Mouse (Mus musculus): ENCODE data around the gene Eif2s3x. TPM values are rescaled to one million over a fixed set of nuclear protein-coding genes. Genes with fewer than 3 reads are reported as not detected.

The Eif2s3x gene
- polyA plus RNA-seq, 1 experiment from 2014 or later, result 110 TPM

DNA sequence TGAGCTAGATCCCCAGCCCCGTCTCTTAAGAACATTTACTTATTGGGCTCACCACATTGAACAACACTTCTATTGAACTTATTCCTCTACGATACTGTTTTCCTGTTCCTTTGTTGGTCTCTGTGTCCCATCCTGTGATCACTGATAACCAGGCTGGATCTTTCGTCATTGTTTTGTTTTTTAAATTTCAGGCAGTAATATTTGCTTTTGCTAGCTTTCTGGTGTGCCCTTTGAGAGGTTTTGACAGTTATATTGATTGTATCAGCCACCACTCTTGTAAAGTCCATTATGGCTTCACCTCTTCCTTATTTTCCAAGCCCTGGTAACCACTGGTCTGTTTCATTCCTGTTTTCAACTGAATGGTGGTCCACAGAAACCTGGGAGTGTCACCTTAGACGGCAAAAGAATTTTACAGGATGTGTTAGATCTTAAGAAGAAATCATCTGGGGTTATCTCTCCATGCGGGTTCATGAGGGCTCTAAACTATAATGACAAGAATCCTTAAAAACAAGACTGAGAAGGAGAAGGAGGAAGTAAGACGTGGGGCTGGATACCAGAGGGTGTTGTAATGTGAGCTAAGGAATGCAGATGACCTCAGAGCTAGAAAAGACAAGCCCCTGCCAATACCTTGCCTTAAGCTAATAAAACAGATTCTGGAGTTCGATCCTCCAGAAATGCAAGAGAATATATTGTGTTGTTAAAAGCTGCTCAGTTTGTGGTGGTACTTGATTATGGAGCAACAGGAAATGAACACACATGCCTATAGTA, 70.5 kb downstream of the Eif2s3x start:
- no peaks in the 10 kb centered on the region for H3K36me3 ChIP-seq (ENCODE audit: control insufficient read depth, insufficient read depth, low read length)
- no peak overlapping the region for H3K9ac ChIP-seq (ENCODE audit: low read depth, low read length)
- peaks cover 23% of the 10 kb centered on the region for H3K27me3 ChIP-seq (replicated peaks; ENCODE audit: control insufficient read depth, insufficient read depth, low read length)
- H3K4me1 ChIP-seq (replicated peaks; ENCODE audit: control insufficient read depth, insufficient read depth, low read length), result no peaks in the 10 kb centered on the region
- DNase-seq (ENCODE audit: low spot score) (no peak), ATAC-seq (replicated peaks; ENCODE audit: low FRiP score) (no peak)
- no peak overlapping the region for H3K27ac ChIP-seq (ENCODE audit: low read depth, low read length)
- 51% methylated on average over 7 of the region's 7 CpGs for WGBS
- H3K4me3 ChIP-seq (ENCODE audit: low read depth, low read length), result no peak overlapping the region
- H3K4me2 ChIP-seq, result no peak overlapping the region
- no peaks in the 10 kb centered on the region for H3K9me3 ChIP-seq (ENCODE audit: control insufficient read depth, low read length)

DNA sequence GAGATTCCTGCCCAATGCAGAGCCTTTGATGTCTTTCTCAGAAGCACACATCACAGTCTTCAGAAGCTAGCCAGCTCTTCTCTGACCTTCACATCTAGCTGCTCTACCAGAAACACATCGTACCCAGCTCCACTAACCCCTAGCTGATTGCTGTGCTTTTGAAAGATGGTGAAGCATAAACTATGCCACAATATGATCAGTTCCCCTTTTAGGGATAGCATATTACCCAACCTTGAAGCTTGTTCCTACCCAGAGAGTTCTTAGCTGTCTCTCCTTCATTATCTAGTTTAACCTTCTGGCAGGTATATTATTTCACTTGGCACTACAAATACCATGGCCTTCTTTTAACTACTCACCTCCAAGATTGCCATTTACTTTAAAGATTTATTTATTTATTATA, 72.6 kb downstream of the Eif2s3x start:
- no peak overlapping the region for H3K4me2 ChIP-seq
- no peaks in the 10 kb centered on the region for H3K4me1 ChIP-seq (replicated peaks; ENCODE audit: control insufficient read depth, insufficient read depth, low read length)
- WGBS, result 87% methylated on average over 1 of the region's 1 CpGs
- no peak overlapping the region for H3K9ac ChIP-seq (ENCODE audit: low read depth, low read length)
- H3K36me3 ChIP-seq (ENCODE audit: control insufficient read depth, insufficient read depth, low read length), result no peaks in the 10 kb centered on the region
- DNase-seq (ENCODE audit: low spot score) (no peak), ATAC-seq (replicated peaks; ENCODE audit: low FRiP score) (no peak)
- no peaks in the 10 kb centered on the region for H3K9me3 ChIP-seq (ENCODE audit: control insufficient read depth, low read length)
- H3K4me3 ChIP-seq (ENCODE audit: low read depth, low read length), result no peak overlapping the region
- no peak overlapping the region for H3K27ac ChIP-seq (ENCODE audit: low read depth, low read length)
- peaks cover 23% of the 10 kb centered on the region for H3K27me3 ChIP-seq (replicated peaks; ENCODE audit: control insufficient read depth, insufficient read depth, low read length)

Other genes with a start within 250 kb of the Eif2s3x start
- 0.27 and 0.55 TPM in 2 replicates for gene AU015836, start 244.2 kb downstream of the Eif2s3x start, polyA plus RNA-seq (2014; fragmentation: Nextera tagmentation; extraction: Ambion mirVana)
- 17.8 and 24.5 TPM in 2 replicates for gene Zfx, start 89.2 kb downstream of the Eif2s3x start, polyA plus RNA-seq (2014; fragmentation: Nextera tagmentation; extraction: Ambion mirVana)
- 7.8 and 9.1 TPM in 2 replicates for gene Klhl15, start 21.7 kb upstream of the Eif2s3x start, polyA plus RNA-seq (2014; fragmentation: Nextera tagmentation; extraction: Ambion mirVana)
- not detected in 2 replicates for gene Fam90a1b, start 153.9 kb upstream of the Eif2s3x start, polyA plus RNA-seq (2014; fragmentation: Nextera tagmentation; extraction: Ambion mirVana)
- 73.9 and 74.6 TPM in 2 replicates for gene Apoo, start 154.3 kb upstream of the Eif2s3x start, polyA plus RNA-seq (2014; fragmentation: Nextera tagmentation; extraction: Ambion mirVana)